Mouse (Mus musculus): ENCODE results near the gene Tmed2.

GRCm38 (mm10) chr5:124553607-124554006 is 13.1 kb downstream of the Tmed2 start:
- TF ChIP-seq CTCF (IDR thresholded peaks at IDR 0.05; ENCODE audit: insufficient read depth, low read length) (no peak), POLR2A (IDR thresholded peaks at IDR 0.05; ENCODE audit: borderline replicate concordance, extremely low read depth, low read depth, low read length) (no peak)
